In the genomic region with DNA sequence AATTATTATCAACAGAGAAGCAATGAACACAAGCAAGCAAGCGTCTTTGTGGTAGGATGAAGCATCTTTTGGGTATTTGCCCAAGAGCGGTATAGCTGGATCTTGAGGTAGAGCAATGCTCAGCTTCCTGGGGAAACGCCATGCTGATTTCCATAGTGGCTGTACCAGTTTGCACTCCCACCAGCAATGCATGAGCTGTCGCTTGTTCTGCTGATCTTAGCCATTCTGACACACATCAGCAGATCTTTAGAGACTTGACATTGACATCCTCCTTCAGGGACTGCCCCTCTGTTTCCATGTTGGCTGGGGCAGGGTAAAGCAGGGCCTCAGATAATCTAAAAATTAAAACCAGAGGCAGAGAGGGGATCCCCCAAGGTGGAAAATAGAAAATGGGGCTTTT, we compare ENCODE assay signal across 23 mouse cellular contexts.
"Had no signal": no experiment of that assay in that cellular context is flagged by ENCODE, and none has a peak within 500 bp of the region (broad histone marks: within the 10 kb centered on the region; RNA-seq: fewer than 3 reads in every experiment).

No protein-coding gene starts in this region.

- H3K9ac ChIP-seq: limb, embryonic 13.5 days; liver, embryonic 12.5 days; liver, embryonic 15.5 days; lung, embryonic 15.5 days; neural tube, embryonic 12.5 days; neural tube, embryonic 15.5 days had no signal

- H3K4me3 ChIP-seq: limb, embryonic 10.5 days; limb, embryonic 13.5 days; liver, embryonic 12.5 days; liver, embryonic 15.5 days; lung, embryonic 15.5 days; neural tube, embryonic 12.5 days; neural tube, embryonic 15.5 days had no signal

- H3K9me3 ChIP-seq: limb, embryonic 10.5 days; limb, embryonic 13.5 days; liver, embryonic 12.5 days; liver, embryonic 15.5 days; lung, embryonic 15.5 days; neural tube, embryonic 12.5 days; neural tube, embryonic 15.5 days had no signal

- H3K27ac ChIP-seq: limb, embryonic 10.5 days; limb, embryonic 13.5 days; liver, embryonic 12.5 days; liver, embryonic 15.5 days; lung, embryonic 15.5 days; neural tube, embryonic 12.5 days; neural tube, embryonic 15.5 days; stomach, postnatal 0 days had no signal

- H3K4me2 ChIP-seq: limb, embryonic 13.5 days; liver, embryonic 12.5 days; liver, embryonic 15.5 days; lung, embryonic 15.5 days; midbrain, embryonic 11.5 days; neural tube, embryonic 12.5 days; neural tube, embryonic 15.5 days had no signal

- H3K4me1 ChIP-seq: limb, embryonic 13.5 days; liver, embryonic 15.5 days; lung, embryonic 15.5 days; neural tube, embryonic 15.5 days had no signal

- ATAC-seq: liver, embryonic 12.5 days had no signal

- H3K36me3 ChIP-seq: limb, embryonic 10.5 days; limb, embryonic 13.5 days; liver, embryonic 12.5 days; liver, embryonic 15.5 days; lung, embryonic 15.5 days; neural tube, embryonic 12.5 days; neural tube, embryonic 15.5 days had no signal

- DNase-seq: kidney, adult 18-20 months; kidney, adult 9 months; kidney, postnatal 14 days; kidney, postnatal 4 days; liver; lung, adult 18-20 months; lung, postnatal 10 days; lung, postnatal 36 days; midbrain, embryonic 14.5 days; right cerebral cortex, adult 18-20 months; right cerebral cortex, postnatal 14 days; right cerebral cortex, postnatal 4 days; thymus, adult 2 months; thymus, postnatal 25 days had no signal

- H3K27me3 ChIP-seq: limb, embryonic 13.5 days; liver, embryonic 12.5 days; liver, embryonic 15.5 days; lung, embryonic 15.5 days; neural tube, embryonic 12.5 days; neural tube, embryonic 15.5 days had no signal
